Mouse (Mus musculus) forebrain, postnatal 0 days (tissue): Measurements from ENCODE around the gene Cenpn. TPM values are rescaled to one million over a fixed set of nuclear protein-coding genes. Genes with fewer than 3 reads are reported as not detected.

Experiments used
- ATAC-seq: fragments of 200-750 bp; cut with Nextera tagmentation; 2 replicates; pipeline ENCODE4 v1.8.0; 2017; ENCODE audit warnings: mild to moderate bottlenecking, moderate library complexity
- DNase-seq: peaks from one replicate; pipeline ENCODE4 v3.0.0-alpha.2; 2015
- H3K27ac ChIP-seq: fragments of 300-500 bp; sonication (generic); 2 replicates; pipeline ENCODE4 v1.5.1; 2014; ENCODE audit warnings: low read depth, mild to moderate bottlenecking, antibody characterized with exemption, low read length, moderate library complexity, mixed read lengths
- H3K27me3 ChIP-seq: fragments of 300-500 bp; sonication (generic); 2 replicates; pipeline ENCODE4 v1.6.1; 2014; ENCODE audit warnings: mild to moderate bottlenecking, low read length, mixed read lengths; ENCODE audit not compliant: insufficient read depth
- H3K36me3 ChIP-seq: fragments of 300-500 bp; sonication (generic); 2 replicates; pipeline ENCODE4 v1.6.1; 2014; ENCODE audit warnings: mild to moderate bottlenecking, moderate library complexity; ENCODE audit not compliant: insufficient read depth
- H3K4me1 ChIP-seq: fragments of 300-500 bp; sonication (generic); 2 replicates; pipeline ENCODE4 v1.6.1; 2014; ENCODE audit warnings: antibody characterized with exemption; ENCODE audit not compliant: insufficient read depth
- H3K4me2 ChIP-seq: fragments of 300-500 bp; sonication (generic); 2 replicates; pipeline ENCODE4 v1.6.1; 2014; ENCODE audit warnings: low read depth, mild to moderate bottlenecking, moderate library complexity
- H3K4me3 ChIP-seq: fragments of 300-500 bp; sonication (generic); 2 replicates; pipeline ENCODE4 v1.5.1; 2014; ENCODE audit warnings: low read depth, low read length, mixed read lengths
- H3K9ac ChIP-seq: fragments of 300-500 bp; sonication (generic); 2 replicates; pipeline ENCODE4 v1.6.1; 2014; ENCODE audit warnings: mild to moderate bottlenecking
- H3K9me3 ChIP-seq: fragments of 300-500 bp; sonication (generic); 2 replicates; pipeline ENCODE4 v1.6.1; 2016; ENCODE audit warnings: low read length
- CTCF ChIP-seq: sonication (generic); IDR thresholded peaks from 2 replicates; pipeline ENCODE4 v1.5.1; 2016; ENCODE audit warnings: antibody characterized with exemption, control low read depth, low read depth
- WGBS: fragments of 180-500 bp; shearing (Covaris S2); extraction: QIAGEN DNeasy Blood & Tissue Kit; methylation state at CpG from one replicate; pipeline ENCODE4 v1.1.7; 2014; 5-methylcytosine and 5-hydroxymethylcytosine counted together
- polyA plus RNA-seq: library from polyadenylated mRNA; unstranded; fragments of >200 nt; fragmentation: Nextera tagmentation; extraction: Ambion mirVana; gene quantifications from 2 replicates; pipeline ENCODE4 v1.2.1, GENCODE M21; 2015
- total RNA-seq: library from RNA; depleted of rRNA; stranded (reverse); fragments of >200 nt; gene quantifications from 2 replicates; pipeline ENCODE4 v1.2.3, GENCODE M21; 2014

Gene Cenpn
- total and polyA plus RNA-seq, 2 experiments from 2014 or later = 5.2 to 5.9 TPM

DNA sequence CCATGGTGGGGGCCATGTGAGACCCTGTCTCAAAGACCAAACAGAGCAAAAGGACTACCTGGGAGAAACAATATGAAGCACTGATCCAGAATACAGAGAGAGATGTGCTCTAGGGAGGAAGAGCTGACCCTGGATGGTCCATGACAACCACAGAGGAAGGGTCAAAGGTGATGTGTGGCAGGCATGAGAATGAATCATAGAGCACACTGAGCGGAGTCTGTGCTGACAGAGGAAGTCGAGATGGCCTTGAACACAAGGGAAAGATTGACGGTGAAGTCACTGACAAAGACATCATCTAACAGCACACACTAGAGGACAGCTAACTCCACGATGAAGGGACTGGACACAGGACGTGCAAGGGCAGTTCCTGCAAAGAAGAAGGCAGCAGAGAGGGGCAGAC lies 30.1 kb upstream of the Cenpn start:
- Histone ChIP-seq H3K27me3 (no peaks in the 10 kb centered on the region), H3K4me2 (no peak overlapping the region), H3K4me3 (no peak overlapping the region), H3K9me3 (no peaks in the 10 kb centered on the region), H3K4me1 (no peaks in the 10 kb centered on the region), H3K27ac (no peak overlapping the region), H3K36me3 (no peaks in the 10 kb centered on the region), H3K9ac (no peak overlapping the region)
- DNase-seq (no peak), ATAC-seq (no peak)
- TF ChIP-seq CTCF = no peak
- WGBS = 95% methylated on average over 5 of the region's 5 CpGs

DNA sequence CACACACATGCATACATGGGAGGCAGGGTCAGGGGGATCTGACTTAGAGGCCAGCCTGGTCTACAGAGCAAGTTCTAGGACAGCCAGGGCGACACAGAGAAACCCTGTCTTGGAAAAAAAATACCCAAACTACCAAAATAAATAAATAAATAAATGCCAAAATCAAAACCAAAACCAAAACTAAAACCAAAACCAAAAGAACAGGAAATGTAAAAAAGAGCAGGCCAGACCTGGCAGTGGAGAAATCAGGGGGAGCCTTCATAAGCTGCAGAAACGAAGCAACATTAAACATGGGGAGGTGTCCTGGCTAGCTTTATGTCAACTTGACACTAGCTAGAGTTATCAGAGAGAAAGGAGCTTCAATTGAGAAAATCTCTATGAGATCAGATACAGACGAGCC lies 29.4 kb upstream of the Cenpn start:
- H3K9me3 ChIP-seq = no peaks in the 10 kb centered on the region
- no peak overlapping the region for H3K4me3 ChIP-seq
- H3K27ac ChIP-seq = no peak overlapping the region
- H3K9ac ChIP-seq = no peak overlapping the region
- DNase-seq (no peak), ATAC-seq (no peak)
- H3K36me3 ChIP-seq = no peaks in the 10 kb centered on the region
- no peak overlapping the region for H3K4me2 ChIP-seq
- WGBS = 86% methylated on average over 3 of the region's 3 CpGs
- H3K4me1 ChIP-seq = no peaks in the 10 kb centered on the region
- no peaks in the 10 kb centered on the region for H3K27me3 ChIP-seq
- no peak for TF ChIP-seq CTCF

DNA sequence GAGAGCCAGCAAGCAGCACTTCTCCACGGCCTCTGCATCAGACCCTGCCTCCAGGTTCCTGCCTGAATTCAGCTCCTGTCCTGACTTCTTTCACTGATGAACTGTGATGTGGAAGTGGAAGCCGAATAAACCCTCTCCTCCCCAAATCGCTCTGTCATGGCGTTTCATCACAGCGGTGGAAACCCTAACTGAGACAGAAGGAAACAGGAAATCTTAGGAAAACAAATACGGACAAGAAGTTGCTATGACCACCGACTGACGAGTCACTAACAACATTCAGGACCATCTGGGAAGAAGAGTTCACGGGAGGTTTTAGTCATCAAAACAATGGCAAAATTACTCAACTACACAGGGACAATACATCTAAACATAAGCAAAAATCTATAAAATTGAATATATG lies 28.9 kb upstream of the Cenpn start:
- ATAC-seq = no peak
- Histone ChIP-seq H3K36me3 (no peaks in the 10 kb centered on the region), H3K9ac (no peak overlapping the region), H3K9me3 (no peaks in the 10 kb centered on the region), H3K27me3 (no peaks in the 10 kb centered on the region), H3K4me1 (no peaks in the 10 kb centered on the region), H3K27ac (no peak overlapping the region), H3K4me3 (no peak overlapping the region), H3K4me2 (no peak overlapping the region)
- TF ChIP-seq CTCF = no peak
- 81% methylated on average over 9 of the region's 9 CpGs for WGBS
- DNase-seq = no peak

- H3K27ac ChIP-seq = no peak overlapping the region
- H3K4me1 ChIP-seq = no peaks in the 10 kb centered on the region
- 93% methylated on average over 11 of the region's 11 CpGs for WGBS
- TF ChIP-seq CTCF = no peak
- no peaks in the 10 kb centered on the region for H3K36me3 ChIP-seq
- no peak overlapping the region for H3K4me2 ChIP-seq
- H3K27me3 ChIP-seq = no peaks in the 10 kb centered on the region
- no peaks in the 10 kb centered on the region for H3K9me3 ChIP-seq
- ATAC-seq = no peak
- DNase-seq = no peak
- no peak overlapping the region for H3K4me3 ChIP-seq
- no peak overlapping the region for H3K9ac ChIP-seq
Observed at GRCm38 (mm10) chr8:116893938-116894337, 27.6 kb upstream of the Cenpn start.

GRCm38 (mm10) chr8:116895521-116895920 lies 26.0 kb upstream of the Cenpn start:
- TF ChIP-seq CTCF = no peak
- no peak overlapping the region for H3K4me2 ChIP-seq
- H3K36me3 ChIP-seq = no peaks in the 10 kb centered on the region
- H3K9me3 ChIP-seq = no peaks in the 10 kb centered on the region
- H3K9ac ChIP-seq = no peak overlapping the region
- no peak overlapping the region for H3K4me3 ChIP-seq
- no peak for DNase-seq
- no peak for ATAC-seq
- no peak overlapping the region for H3K27ac ChIP-seq
- WGBS = 89% methylated on average over 6 of the region's 6 CpGs
- H3K4me1 ChIP-seq = no peaks in the 10 kb centered on the region
- no peaks in the 10 kb centered on the region for H3K27me3 ChIP-seq

- ATAC-seq (no peak), DNase-seq (no peak)
- no peak for TF ChIP-seq CTCF
- H3K9ac ChIP-seq = no peak overlapping the region
- H3K27ac ChIP-seq = no peak overlapping the region
- H3K36me3 ChIP-seq = no peaks in the 10 kb centered on the region; the same call in 1 of the 2 replicates
- no peaks in the 10 kb centered on the region for H3K9me3 ChIP-seq
- no peak overlapping the region for H3K4me3 ChIP-seq
- 95% methylated on average over 4 of the region's 4 CpGs for WGBS
- no peaks in the 10 kb centered on the region for H3K4me1 ChIP-seq
- H3K27me3 ChIP-seq = no peaks in the 10 kb centered on the region
- no peak overlapping the region for H3K4me2 ChIP-seq
Observed at GRCm38 (mm10) chr8:116904736-116905135, 16.8 kb upstream of the Cenpn start.

- Histone ChIP-seq H3K9ac (no peak overlapping the region), H3K9me3 (no peaks in the 10 kb centered on the region), H3K27me3 (no peaks in the 10 kb centered on the region), H3K36me3 (no peaks in the 10 kb centered on the region; the same call in 1 of the 2 replicates), H3K27ac (no peak overlapping the region), H3K4me2 (no peak overlapping the region), H3K4me3 (no peak overlapping the region), H3K4me1 (no peaks in the 10 kb centered on the region)
- no peak for TF ChIP-seq CTCF
- 89% methylated on average over 4 of the region's 4 CpGs for WGBS
- no peak for ATAC-seq
- no peak for DNase-seq
Observed at GRCm38 (mm10) chr8:116905252-116905651, 16.3 kb upstream of the Cenpn start.

DNA sequence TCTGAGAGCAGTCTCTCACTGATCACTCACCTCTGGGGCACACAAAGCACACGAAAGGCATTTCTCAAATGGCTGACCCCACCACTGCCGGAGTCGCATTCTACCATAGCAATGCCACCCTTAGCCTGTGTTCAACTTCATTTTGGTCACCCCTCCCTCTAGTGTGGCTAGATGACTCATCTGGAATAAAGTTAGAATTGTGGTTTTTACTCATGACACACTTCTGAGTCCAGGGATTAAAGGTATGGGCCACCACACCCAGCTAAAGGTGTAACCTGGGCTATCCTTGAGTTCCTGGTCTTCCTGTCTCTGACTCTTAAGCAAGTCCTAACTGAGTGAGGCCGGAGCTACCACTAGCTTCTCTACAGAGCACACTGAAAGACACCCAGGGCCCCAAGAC lies 15.7 kb upstream of the Cenpn start:
- over 99% methylated on average over 4 of the region's 4 CpGs for WGBS
- no peak overlapping the region for H3K9ac ChIP-seq
- no peaks in the 10 kb centered on the region; the same call in 1 of the 2 replicates for H3K36me3 ChIP-seq
- no peaks in the 10 kb centered on the region for H3K4me1 ChIP-seq
- H3K4me2 ChIP-seq = no peak overlapping the region
- DNase-seq (no peak), ATAC-seq (no peak)
- H3K27me3 ChIP-seq = no peaks in the 10 kb centered on the region
- no peak overlapping the region for H3K4me3 ChIP-seq
- H3K9me3 ChIP-seq = no peaks in the 10 kb centered on the region
- H3K27ac ChIP-seq = no peak overlapping the region
- no peak for TF ChIP-seq CTCF
